11 mouse cellular contexts compared by ENCODE assay signal in genomic region chr8:107118803-107119233, GRCm38 (mm10). TPM values are rescaled to one million over a fixed set of nuclear protein-coding genes. Genes with fewer than 3 reads are reported as not detected.
A peak's percentile ranks its signal among the peaks of the same experiment; 100 is the strongest.
DNase-seq lines count a peak whose midpoint lies in the region; ATAC-seq and TF ChIP-seq lines count a peak whose summit lies in the region.
"Had no signal": no experiment of that assay in that cellular context is flagged by ENCODE, and none has a peak within 500 bp of the region (broad histone marks: within the 10 kb centered on the region; RNA-seq: fewer than 3 reads in every experiment).

No protein-coding gene starts in this region.

- no peak overlapping the region for H3K4me2 ChIP-seq in lung, embryonic 14.5 days
- H3K4me2 ChIP-seq in limb, embryonic 15.5 days, result no peak overlapping the region

- no peaks in the 10 kb centered on the region for H3K9me3 ChIP-seq in lung, embryonic 14.5 days (ENCODE audit: low read depth, low read length)
- H3K9me3 ChIP-seq in limb, embryonic 15.5 days, result no peaks in the 10 kb centered on the region

- H3K4me3 ChIP-seq in lung, embryonic 14.5 days (ENCODE audit: low read depth, low read length), result no peak overlapping the region
- H3K4me3 ChIP-seq in limb, embryonic 15.5 days, result no peak overlapping the region
- H3K4me3 ChIP-seq: erythroblast, embryonic 14.5 days had no signal

- peak overlapping the region; percentile 9; the same call in 1 of the 2 replicates for H3K9ac ChIP-seq in lung, embryonic 14.5 days
- no peak overlapping the region for H3K9ac ChIP-seq in limb, embryonic 15.5 days

- WGBS in lung, embryonic 14.5 days, result 33% methylated on average over 7 of the region's 7 CpGs
- WGBS in limb, embryonic 15.5 days, result 25% methylated on average over 7 of the region's 7 CpGs

- TF ChIP-seq CTCF in lung, embryonic 14.5 days (IDR thresholded peaks at IDR 0.05; ENCODE audit: low read depth), result no peak

- peaks cover 23% of the 10 kb centered on the region for H3K4me1 ChIP-seq in lung, embryonic 14.5 days (ENCODE audit: insufficient read depth)
- H3K4me1 ChIP-seq in limb, embryonic 15.5 days, result peaks cover 31% of the 10 kb centered on the region

- no peak for DNase-seq in lung, embryonic 14.5 days
- DNase-seq in lung, postnatal 25 days (ENCODE audit: low spot score), result no peak
- DNase-seq in induced T-regulatory cell, adult 2 months (ENCODE audit: low read depth), result peak; percentile 75
- no peak for DNase-seq in spleen, postnatal 4 days (ENCODE audit: low spot score in 2 of 2)
- DNase-seq in neural tube, embryonic 10.5 days (ENCODE audit: extremely low spot score, low spot score), result no peak

- ATAC-seq in lung, embryonic 14.5 days (ENCODE audit: insufficient read depth), result no peak
- no peak for ATAC-seq in limb, embryonic 15.5 days (ENCODE audit: insufficient number of reproducible peaks, low FRiP score, low TSS enrichment, low read depth)
- ATAC-seq in granulocyte monocyte progenitor cell, adult 5-6 weeks (replicated peaks; ENCODE audit: poor library complexity, severe bottlenecking), result no peak
- no peak for ATAC-seq in megakaryocyte, adult 5-6 weeks (ENCODE audit: poor library complexity, severe bottlenecking)

- no peaks in the 10 kb centered on the region for H3K36me3 ChIP-seq in lung, embryonic 14.5 days (ENCODE audit: insufficient read depth)
- no peaks in the 10 kb centered on the region for H3K36me3 ChIP-seq in limb, embryonic 15.5 days

- H3K27ac ChIP-seq in lung, embryonic 14.5 days (ENCODE audit: low read depth), result peak overlapping the region; percentile 26; the same call in 1 of the 2 replicates
- peak overlapping the region; percentile 65 for H3K27ac ChIP-seq in limb, embryonic 15.5 days

- no peaks in the 10 kb centered on the region for H3K27me3 ChIP-seq in lung, embryonic 14.5 days (ENCODE audit: insufficient read depth, low read length)
- H3K27me3 ChIP-seq in limb, embryonic 15.5 days, result no peaks in the 10 kb centered on the region

RNA-seq across cellular contexts. Expression of gene Terf2, which starts 22.5 kb away (rescaled TPM):
- 13.7 and 14.7 TPM in 2 replicates for polyA plus RNA-seq in lung, embryonic 14.5 days (2014; fragmentation: Nextera tagmentation; extraction: Ambion mirVana)
- polyA plus RNA-seq in limb, embryonic 15.5 days (2015; fragmentation: Nextera tagmentation; extraction: Ambion mirVana), result 16.5 and 18.2 TPM in 2 replicates
- total RNA-seq in granulocyte monocyte progenitor cell, adult 5-6 weeks (2014; fragmentation: Nextera tagmentation), result 39.1 and 46.7 TPM in 2 replicates
- total RNA-seq in granulocyte monocyte progenitor cell, adult 5-6 weeks (2017), result 22.3 and 26.3 TPM in 2 replicates
- total RNA-seq in megakaryocyte, adult 5-6 weeks (2015), result 22.6 and 26.6 TPM in 2 replicates
- total RNA-seq in megakaryocyte, adult 5-6 weeks (2017), result 18.5 and 19.0 TPM in 2 replicates

RNA-seq across cellular contexts. Expression of gene Cyb5b, which starts 31.6 kb away (rescaled TPM):
- 115 and 117 TPM in 2 replicates for polyA plus RNA-seq in lung, embryonic 14.5 days (2014; fragmentation: Nextera tagmentation; extraction: Ambion mirVana)
- polyA plus RNA-seq in limb, embryonic 15.5 days (2015; fragmentation: Nextera tagmentation; extraction: Ambion mirVana), result 74.5 and 76.8 TPM in 2 replicates
- 64.4 and 68.5 TPM in 2 replicates for total RNA-seq in granulocyte monocyte progenitor cell, adult 5-6 weeks (2014; fragmentation: Nextera tagmentation)
- total RNA-seq in granulocyte monocyte progenitor cell, adult 5-6 weeks (2017), result 59.0 and 67.4 TPM in 2 replicates
- 41.8 and 43.9 TPM in 2 replicates for total RNA-seq in megakaryocyte, adult 5-6 weeks (2015)
- total RNA-seq in megakaryocyte, adult 5-6 weeks (2017), result 43.9 and 46.7 TPM in 2 replicates

RNA-seq across cellular contexts. Expression of gene Tmed6, which starts 53.4 kb away (rescaled TPM):
- polyA plus RNA-seq in lung, embryonic 14.5 days (2014; fragmentation: Nextera tagmentation; extraction: Ambion mirVana), result 1.1 and 2.9 TPM in 2 replicates
- not detected in 2 replicates for polyA plus RNA-seq in limb, embryonic 15.5 days (2015; fragmentation: Nextera tagmentation; extraction: Ambion mirVana)
- total RNA-seq in granulocyte monocyte progenitor cell, adult 5-6 weeks (2014; fragmentation: Nextera tagmentation), result not detected in 2 replicates
- total RNA-seq in granulocyte monocyte progenitor cell, adult 5-6 weeks (2017), result not detected in 2 replicates
- 0.57 TPM in 1 of 2 replicates, not detected in the other for total RNA-seq in megakaryocyte, adult 5-6 weeks (2015)
- not detected in 2 replicates for total RNA-seq in megakaryocyte, adult 5-6 weeks (2017)
- polyA plus RNA-seq: erythroblast, embryonic 14.5 days; limb, embryonic 14.5 days; neural tube, embryonic 14.5 days had no signal
